Mouse (Mus musculus) liver, postnatal 0 days (tissue): Measurements from ENCODE around the gene Crebzf.

Experiments used
- CTCF ChIP-seq: sonication (generic); IDR thresholded peaks from 2 replicates; pipeline ENCODE4 v1.5.1; 2016; ENCODE audit warnings: antibody characterized with exemption, low read depth
- EP300 ChIP-seq: IDR thresholded peaks from 2 replicates; pipeline ENCODE4 v1.6.1; 2016; ENCODE audit warnings: antibody characterized with exemption, low read depth, mild to moderate bottlenecking

DNA sequence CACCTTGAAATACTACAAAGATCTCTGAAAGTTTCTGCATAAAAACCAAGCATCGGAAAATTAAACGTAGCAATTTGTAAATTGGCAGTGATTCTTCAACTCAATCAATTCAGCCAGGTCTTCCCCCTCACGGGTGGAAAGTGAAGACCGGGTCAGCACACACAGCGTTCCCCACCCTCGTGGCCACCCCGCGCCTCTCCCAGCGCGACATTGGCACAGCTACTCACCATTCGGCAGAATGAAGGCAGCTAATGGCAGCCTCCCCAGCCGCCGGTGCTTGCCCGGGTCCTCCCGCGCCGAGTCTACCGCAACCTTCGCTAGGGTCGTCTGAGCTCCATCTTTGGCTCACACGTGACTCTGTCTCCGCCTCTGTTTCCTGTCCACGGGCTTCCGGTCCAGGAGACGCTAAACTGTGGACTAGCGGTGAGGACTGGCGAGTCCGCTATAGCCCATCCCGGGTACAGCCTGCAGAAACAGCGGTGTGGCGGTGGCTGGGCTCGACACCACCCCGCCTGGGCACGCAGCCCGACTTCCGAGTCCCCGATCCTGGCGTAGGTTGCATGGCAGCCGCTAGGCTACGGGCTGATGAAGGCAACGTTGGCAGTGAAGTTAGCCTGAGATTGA lies 14.4 kb downstream of the Crebzf start, which contains the start of gene Tmem126a:
- peak; percentile 43; the same call in 1 of the 2 replicates for TF ChIP-seq CTCF
- no peak for TF ChIP-seq EP300
